Mouse (Mus musculus) G1E (cell line): ENCODE data around the gene Polr3b.

Experiments used
- CTCF ChIP-seq: IDR thresholded peaks from 2 replicates; pipeline ENCODE4 v1.5.1; 2012; ENCODE audit warnings: low read depth, low read length, inconsistent platforms, mixed read lengths
- GATA1 ChIP-seq: IDR thresholded peaks from 2 replicates; pipeline ENCODE4 v1.6.1; 2012; ENCODE audit warnings: borderline replicate concordance, low read length, inconsistent platforms, mixed read lengths
- POLR2AphosphoS5 ChIP-seq: IDR thresholded peaks from 2 replicates; pipeline ENCODE4 v1.6.1; 2012; ENCODE audit warnings: low read depth, low read length, inconsistent platforms; ENCODE audit not compliant: insufficient replicate concordance

- TF ChIP-seq CTCF (no peak), GATA1 (no peak), POLR2AphosphoS5 (no peak)
Measured at GRCm38 (mm10) chr10:84613366-84613765, 8.7 kb upstream of the Polr3b start.
